Mouse (Mus musculus): ENCODE data around the gene Pou2f1. TPM values are rescaled to one million over a fixed set of nuclear protein-coding genes. Genes with fewer than 3 reads are reported as not detected.

The Pou2f1 gene
- polyA plus RNA-seq, 1 experiment from 2014 or later: 20.9 TPM

GRCm38 (mm10) chr1:166008634-166009350 lies 6.3 kb upstream of the Pou2f1 start:
- Histone ChIP-seq H3K27ac (ENCODE audit: low read depth, low read length) (no peak overlapping the region), H3K9me3 (ENCODE audit: control insufficient read depth, low read length) (no peaks in the 10 kb centered on the region), H3K4me1 (ENCODE audit: control insufficient read depth, insufficient read depth, low read length) (no peaks in the 10 kb centered on the region), H3K4me2 (ENCODE audit: low read depth, low read length) (no peak overlapping the region), H3K36me3 (ENCODE audit: control insufficient read depth, insufficient read depth, low read length) (no peaks in the 10 kb centered on the region), H3K27me3 (ENCODE audit: control insufficient read depth, insufficient read depth, low read length) (no peaks in the 10 kb centered on the region), H3K9ac (replicated peaks; ENCODE audit: low read depth, low read length) (no peak overlapping the region), H3K4me3 (ENCODE audit: low read depth, low read length) (no peak overlapping the region)
- ATAC-seq (ENCODE audit: low read depth): no peak
- WGBS: 87% methylated on average over 5 of the region's 5 CpGs

DNA sequence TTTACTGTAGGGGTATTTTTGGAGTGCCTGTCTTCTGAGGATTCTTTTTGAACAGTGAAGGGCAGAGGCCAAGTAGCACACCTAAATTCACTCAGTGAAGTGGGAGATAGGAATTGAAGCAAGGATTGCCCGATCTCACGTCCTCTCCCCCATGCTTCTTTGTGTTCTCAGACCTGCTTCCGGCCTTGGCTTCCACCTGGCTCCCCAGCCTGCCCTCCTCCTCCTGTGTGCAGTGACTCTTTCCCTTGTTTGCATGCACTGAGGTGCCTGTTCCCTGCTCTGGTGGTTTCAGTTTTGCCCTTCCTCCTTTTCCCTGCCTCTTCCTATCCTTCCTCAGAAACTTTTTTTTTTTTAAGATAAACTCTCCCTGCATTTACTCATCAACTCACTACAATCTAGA lies 4.5 kb upstream of the Pou2f1 start:
- WGBS: 75% methylated on average over 3 of the region's 3 CpGs
- no peak overlapping the region for H3K4me2 ChIP-seq (ENCODE audit: low read depth, low read length)
- H3K36me3 ChIP-seq (ENCODE audit: control insufficient read depth, insufficient read depth, low read length): no peaks in the 10 kb centered on the region
- H3K9ac ChIP-seq (replicated peaks; ENCODE audit: low read depth, low read length): no peak overlapping the region
- H3K27me3 ChIP-seq (ENCODE audit: control insufficient read depth, insufficient read depth, low read length): no peaks in the 10 kb centered on the region
- H3K4me1 ChIP-seq (ENCODE audit: control insufficient read depth, insufficient read depth, low read length): no peaks in the 10 kb centered on the region
- no peaks in the 10 kb centered on the region for H3K9me3 ChIP-seq (ENCODE audit: control insufficient read depth, low read length)
- no peak overlapping the region for H3K4me3 ChIP-seq (ENCODE audit: low read depth, low read length)
- H3K27ac ChIP-seq (ENCODE audit: low read depth, low read length): no peak overlapping the region
- no peak for ATAC-seq (ENCODE audit: low read depth)

DNA sequence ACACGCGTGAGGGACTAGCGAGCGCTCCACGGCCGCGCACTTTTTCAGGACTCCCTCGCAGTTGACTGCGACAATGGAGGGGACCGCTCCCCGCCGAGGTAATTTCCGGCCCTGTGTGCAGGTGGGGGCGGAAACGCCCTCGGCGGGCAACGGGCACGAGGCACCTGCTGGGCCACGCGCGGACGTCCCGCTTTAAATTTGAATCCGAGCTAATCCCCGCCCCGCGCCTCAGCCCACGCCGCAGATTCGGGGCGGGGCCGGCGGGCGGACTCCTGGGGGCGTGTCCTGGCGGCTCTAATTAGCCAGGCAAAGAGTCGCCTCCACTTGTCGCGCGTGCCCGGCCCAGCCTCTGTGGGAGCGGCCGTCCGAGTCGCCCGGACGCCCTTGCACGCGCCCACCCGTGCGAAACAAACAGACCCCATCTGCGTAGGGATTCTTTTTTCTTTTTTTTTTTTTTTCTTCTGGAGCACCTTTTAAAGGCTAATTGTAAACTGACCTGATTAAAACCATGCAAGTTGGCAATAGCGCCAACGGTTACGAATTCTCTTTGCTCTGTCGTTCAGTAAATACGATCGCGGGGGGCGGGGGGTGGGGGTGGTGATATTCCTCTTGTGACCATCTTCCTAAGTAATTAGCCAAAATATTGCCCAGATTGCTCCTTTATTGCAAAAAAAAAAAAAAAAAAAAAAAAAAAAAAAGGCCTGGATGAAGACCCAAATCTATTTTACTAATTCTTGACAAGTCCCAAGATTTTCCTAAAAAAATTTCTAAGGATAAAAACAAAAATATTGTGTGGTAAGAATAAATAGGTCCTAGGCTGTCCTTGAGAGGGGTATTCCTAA lies 924 bp upstream of the Pou2f1 start:
- no peaks in the 10 kb centered on the region for H3K27me3 ChIP-seq (ENCODE audit: control insufficient read depth, insufficient read depth, low read length)
- ATAC-seq (ENCODE audit: low read depth): peak; percentile 87
- H3K9ac ChIP-seq (replicated peaks; ENCODE audit: low read depth, low read length): peak overlapping the region; percentile 32; the same call in 1 of the 2 replicates
- H3K27ac ChIP-seq (ENCODE audit: low read depth, low read length): peak overlapping the region; percentile 52; the same call in 1 of the 2 replicates
- peak overlapping the region; percentile 96 for H3K4me3 ChIP-seq (ENCODE audit: low read depth, low read length)
- under 1% methylated on average over 60 of the region's 61 CpGs for WGBS
- no peaks in the 10 kb centered on the region for H3K36me3 ChIP-seq (ENCODE audit: control insufficient read depth, insufficient read depth, low read length)
- no peaks in the 10 kb centered on the region for H3K9me3 ChIP-seq (ENCODE audit: control insufficient read depth, low read length)
- peak overlapping the region; percentile 46 for H3K4me2 ChIP-seq (ENCODE audit: low read depth, low read length)
- H3K4me1 ChIP-seq (ENCODE audit: control insufficient read depth, insufficient read depth, low read length): peaks cover 13% of the 10 kb centered on the region; the same call in 1 of the 2 replicates

- Histone ChIP-seq H3K4me1 (ENCODE audit: control insufficient read depth, insufficient read depth, low read length) (peaks cover 13% of the 10 kb centered on the region; the same call in 1 of the 2 replicates), H3K4me2 (ENCODE audit: low read depth, low read length) (peak overlapping the region; percentile 81), H3K9ac (replicated peaks; ENCODE audit: low read depth, low read length) (peak overlapping the region; percentile 98), H3K27ac (ENCODE audit: low read depth, low read length) (peak overlapping the region; percentile 94), H3K4me3 (ENCODE audit: low read depth, low read length) (peak overlapping the region; percentile 96), H3K36me3 (ENCODE audit: control insufficient read depth, insufficient read depth, low read length) (no peaks in the 10 kb centered on the region), H3K9me3 (ENCODE audit: control insufficient read depth, low read length) (no peaks in the 10 kb centered on the region), H3K27me3 (ENCODE audit: control insufficient read depth, insufficient read depth, low read length) (no peaks in the 10 kb centered on the region)
- peak; percentile 42 for ATAC-seq (ENCODE audit: low read depth)
- WGBS: under 1% methylated on average over 48 of the region's 70 CpGs
These were observed 481 bp downstream of the Pou2f1 start for GRCm38 (mm10) chr1:166001904-166002489.

DNA sequence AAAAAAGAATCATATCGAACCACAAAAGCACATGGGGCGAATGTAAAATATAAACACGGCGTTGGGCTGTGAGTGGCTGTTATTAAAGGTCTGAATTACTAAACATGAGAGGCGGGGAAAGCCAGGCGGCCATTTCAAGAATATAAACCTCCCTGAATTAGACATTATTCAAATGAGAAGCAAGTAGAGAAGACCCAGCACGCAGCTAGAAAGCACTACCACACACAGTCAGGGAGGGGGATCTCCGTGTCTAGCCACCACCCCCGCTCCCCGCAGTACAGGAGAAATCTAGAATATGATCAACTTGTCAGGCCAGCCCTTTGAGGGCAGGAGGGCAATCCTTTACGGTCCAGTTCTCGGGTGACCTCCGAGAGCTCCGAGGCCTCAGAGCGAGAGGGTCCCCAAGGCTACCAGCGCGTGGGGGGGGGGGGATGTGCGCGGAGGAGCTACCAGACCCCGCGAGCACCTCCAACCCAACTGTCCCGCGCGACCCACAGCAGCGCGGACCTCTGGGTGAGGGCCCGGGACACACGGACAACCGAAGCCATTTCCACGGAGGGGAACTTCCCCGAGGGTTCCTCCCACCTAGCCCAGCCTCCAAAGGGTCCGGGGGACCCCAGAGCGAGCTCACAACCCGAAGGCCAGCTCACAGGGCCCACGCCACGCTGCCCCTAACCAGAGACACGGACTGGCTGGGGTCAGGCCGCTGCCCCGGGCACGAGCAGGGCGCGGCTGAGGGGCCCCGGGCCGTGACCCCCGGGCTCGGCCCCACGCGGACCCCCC lies 1.2 kb downstream of the Pou2f1 start:
- ATAC-seq (ENCODE audit: low read depth): peak; percentile 9
- H3K27ac ChIP-seq (ENCODE audit: low read depth, low read length): peak overlapping the region; percentile 94
- H3K4me3 ChIP-seq (ENCODE audit: low read depth, low read length): peak overlapping the region; percentile 96
- no peaks in the 10 kb centered on the region for H3K27me3 ChIP-seq (ENCODE audit: control insufficient read depth, insufficient read depth, low read length)
- H3K4me2 ChIP-seq (ENCODE audit: low read depth, low read length): peak overlapping the region; percentile 81
- peaks cover 13% of the 10 kb centered on the region; the same call in 1 of the 2 replicates for H3K4me1 ChIP-seq (ENCODE audit: control insufficient read depth, insufficient read depth, low read length)
- H3K9me3 ChIP-seq (ENCODE audit: control insufficient read depth, low read length): no peaks in the 10 kb centered on the region
- H3K36me3 ChIP-seq (ENCODE audit: control insufficient read depth, insufficient read depth, low read length): no peaks in the 10 kb centered on the region
- peak overlapping the region; percentile 98 for H3K9ac ChIP-seq (replicated peaks; ENCODE audit: low read depth, low read length)
- WGBS: under 1% methylated on average over 40 of the region's 48 CpGs

DNA sequence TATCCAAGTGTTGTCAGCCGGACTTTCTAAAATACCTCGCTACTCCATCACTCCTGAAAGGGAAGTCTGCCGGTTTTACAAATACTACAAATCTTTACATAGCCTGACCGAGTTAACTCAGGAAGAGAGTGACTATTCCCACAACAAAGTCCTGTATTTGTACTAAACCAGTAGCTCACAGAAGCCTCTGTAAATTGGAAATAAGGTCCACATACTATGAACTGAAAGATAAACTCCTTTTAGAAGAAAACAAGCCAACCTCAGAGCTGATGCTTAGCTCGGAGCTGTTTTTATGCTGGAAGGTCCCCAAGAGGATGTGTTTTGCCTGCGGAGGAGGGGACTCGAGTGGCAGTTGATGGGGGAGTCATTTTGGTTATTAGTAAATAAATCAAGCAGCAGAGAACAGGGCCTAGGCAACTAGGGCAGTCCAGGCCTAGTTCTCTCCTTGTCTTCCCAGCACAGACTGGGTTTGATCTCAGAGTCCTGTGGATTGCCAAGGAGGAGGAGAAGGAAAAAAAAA lies 1.8 kb downstream of the Pou2f1 start:
- H3K9me3 ChIP-seq (ENCODE audit: control insufficient read depth, low read length): no peaks in the 10 kb centered on the region
- H3K9ac ChIP-seq (replicated peaks; ENCODE audit: low read depth, low read length): peak overlapping the region; percentile 98
- peak overlapping the region; percentile 94 for H3K27ac ChIP-seq (ENCODE audit: low read depth, low read length)
- no peaks in the 10 kb centered on the region for H3K36me3 ChIP-seq (ENCODE audit: control insufficient read depth, insufficient read depth, low read length)
- H3K4me2 ChIP-seq (ENCODE audit: low read depth, low read length): peak overlapping the region; percentile 81
- H3K27me3 ChIP-seq (ENCODE audit: control insufficient read depth, insufficient read depth, low read length): no peaks in the 10 kb centered on the region
- 3% methylated on average over 7 of the region's 7 CpGs for WGBS
- peaks cover 13% of the 10 kb centered on the region; the same call in 1 of the 2 replicates for H3K4me1 ChIP-seq (ENCODE audit: control insufficient read depth, insufficient read depth, low read length)
- ATAC-seq (ENCODE audit: low read depth): no peak
- H3K4me3 ChIP-seq (ENCODE audit: low read depth, low read length): peak overlapping the region; percentile 96

- 76% methylated on average over 1 of the region's 1 CpGs for WGBS
- peaks cover 13% of the 10 kb centered on the region; the same call in 1 of the 2 replicates for H3K4me1 ChIP-seq (ENCODE audit: control insufficient read depth, insufficient read depth, low read length)
- ATAC-seq (ENCODE audit: low read depth): no peak
- no peak overlapping the region for H3K9ac ChIP-seq (replicated peaks; ENCODE audit: low read depth, low read length)
- H3K4me3 ChIP-seq (ENCODE audit: low read depth, low read length): no peak overlapping the region
- H3K36me3 ChIP-seq (ENCODE audit: control insufficient read depth, insufficient read depth, low read length): no peaks in the 10 kb centered on the region
- H3K4me2 ChIP-seq (ENCODE audit: low read depth, low read length): peak overlapping the region; percentile 3; the same call in 1 of the 2 replicates
- H3K9me3 ChIP-seq (ENCODE audit: control insufficient read depth, low read length): no peaks in the 10 kb centered on the region
- no peaks in the 10 kb centered on the region for H3K27me3 ChIP-seq (ENCODE audit: control insufficient read depth, insufficient read depth, low read length)
- H3K27ac ChIP-seq (ENCODE audit: low read depth, low read length): no peak overlapping the region
These were observed 2.8 kb downstream of the Pou2f1 start for GRCm38 (mm10) chr1:165999709-166000108.

DNA sequence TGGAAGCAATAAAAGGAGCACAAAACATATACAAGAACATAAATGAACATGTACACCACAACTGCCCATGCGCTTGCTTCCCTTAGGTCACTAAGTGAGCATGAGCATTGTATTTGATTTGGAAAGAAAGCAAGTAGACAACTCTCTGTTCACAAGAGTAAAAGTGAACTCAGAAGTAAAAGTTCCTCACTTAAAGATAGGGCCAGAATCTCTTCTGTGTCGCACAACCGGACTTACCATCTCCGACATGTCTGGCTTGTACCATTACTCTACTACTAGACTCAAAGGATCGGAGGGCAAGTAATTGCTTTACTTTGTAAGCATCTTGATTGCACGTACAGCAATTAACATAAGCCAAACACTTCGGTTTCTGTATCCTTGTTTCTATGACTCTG lies 6.8 kb downstream of the Pou2f1 start:
- Histone ChIP-seq H3K4me1 (ENCODE audit: control insufficient read depth, insufficient read depth, low read length) (peaks cover 10% of the 10 kb centered on the region; the same call in 1 of the 2 replicates), H3K36me3 (ENCODE audit: control insufficient read depth, insufficient read depth, low read length) (no peaks in the 10 kb centered on the region), H3K4me2 (ENCODE audit: low read depth, low read length) (no peak overlapping the region), H3K9ac (replicated peaks; ENCODE audit: low read depth, low read length) (no peak overlapping the region), H3K27me3 (ENCODE audit: control insufficient read depth, insufficient read depth, low read length) (no peaks in the 10 kb centered on the region), H3K27ac (ENCODE audit: low read depth, low read length) (no peak overlapping the region), H3K9me3 (ENCODE audit: control insufficient read depth, low read length) (no peaks in the 10 kb centered on the region), H3K4me3 (ENCODE audit: low read depth, low read length) (no peak overlapping the region)
- ATAC-seq (ENCODE audit: low read depth): no peak
- WGBS: 93% methylated on average over 7 of the region's 7 CpGs

Measured in neural tube, embryonic 14.5 days (tissue).